Comparison of ENCODE assay signal across 14 mouse cellular contexts in the genomic region with DNA sequence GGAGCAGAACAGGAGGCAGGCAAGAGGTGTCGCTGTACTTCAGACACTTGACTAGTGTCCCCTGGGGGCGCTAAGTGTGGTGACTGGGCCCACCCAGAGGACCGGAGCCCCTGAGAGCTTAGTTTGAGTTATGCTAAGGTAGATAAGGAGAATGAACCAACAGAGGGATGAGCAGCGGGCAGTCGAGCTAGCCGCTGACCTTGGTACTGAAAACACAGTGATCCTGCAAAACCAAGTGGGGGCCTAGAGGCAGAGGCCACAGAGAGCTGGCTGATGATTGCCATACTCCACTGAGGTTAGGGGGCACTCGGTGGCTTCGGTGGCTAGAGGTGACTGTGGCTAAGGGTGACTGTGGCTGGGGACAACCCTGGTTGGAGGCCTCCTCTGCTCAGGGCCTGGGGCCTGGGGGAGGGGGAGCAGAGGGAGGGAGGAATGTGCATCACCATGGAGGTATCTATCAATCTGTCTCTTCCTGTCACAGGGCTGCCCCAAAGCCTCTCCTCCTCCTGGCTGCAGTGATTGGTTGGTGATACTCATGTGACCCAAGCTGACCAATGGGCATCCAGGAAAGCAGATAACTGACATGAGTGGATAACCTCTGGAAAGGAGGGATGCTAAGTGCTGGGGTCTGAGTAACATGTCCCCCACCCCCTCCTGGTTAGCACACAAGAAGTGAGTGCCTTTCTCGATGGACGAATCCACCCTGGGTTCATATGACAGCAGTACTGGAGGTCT.
A peak's percentile ranks its signal among the peaks of the same experiment; 100 is the strongest.
DNase-seq lines count a peak whose midpoint lies in the region; ATAC-seq and TF ChIP-seq lines count a peak whose summit lies in the region.
"Had no signal": no experiment of that assay in that cellular context is flagged by ENCODE, and none has a peak within 500 bp of the region (broad histone marks: within the 10 kb centered on the region; RNA-seq: fewer than 3 reads in every experiment).

No protein-coding gene starts in this region.

- no peak for TF ChIP-seq CTCF in stomach, postnatal 0 days (IDR thresholded peaks at IDR 0.05; ENCODE audit: low read depth)

- no peak overlapping the region for H3K27ac ChIP-seq in kidney, embryonic 16.5 days (ENCODE audit: low read length)
- no peak overlapping the region for H3K27ac ChIP-seq in forebrain, embryonic 11.5 days (ENCODE audit: low read depth, low read length)
- no peak overlapping the region for H3K27ac ChIP-seq in stomach, postnatal 0 days (replicated peaks)
- H3K27ac ChIP-seq: embryonic facial prominence, embryonic 12.5 days; forebrain, embryonic 15.5 days; limb, embryonic 13.5 days; lung, embryonic 15.5 days had no signal

- no peaks in the 10 kb centered on the region for H3K36me3 ChIP-seq in kidney, embryonic 16.5 days (ENCODE audit: insufficient read depth, low read length)
- H3K36me3 ChIP-seq in forebrain, embryonic 11.5 days (ENCODE audit: control insufficient read depth, insufficient read depth, low read length): no peaks in the 10 kb centered on the region
- no peaks in the 10 kb centered on the region for H3K36me3 ChIP-seq in stomach, postnatal 0 days (ENCODE audit: control insufficient read depth, insufficient read depth, low read length)
- H3K36me3 ChIP-seq: embryonic facial prominence, embryonic 12.5 days; forebrain, embryonic 15.5 days; limb, embryonic 13.5 days; lung, embryonic 15.5 days had no signal

- no peak overlapping the region for H3K4me3 ChIP-seq in kidney, embryonic 16.5 days (ENCODE audit: low read length)
- H3K4me3 ChIP-seq in forebrain, embryonic 11.5 days (ENCODE audit: low read depth, low read length): no peak overlapping the region
- H3K4me3 ChIP-seq in stomach, postnatal 0 days (ENCODE audit: low read depth, low read length): no peak overlapping the region
- H3K4me3 ChIP-seq: embryonic facial prominence, embryonic 12.5 days; forebrain, embryonic 15.5 days; limb, embryonic 13.5 days; lung, embryonic 15.5 days had no signal

- no peak for ATAC-seq in kidney, embryonic 16.5 days (ENCODE audit: low FRiP score, low TSS enrichment)
- no peak for ATAC-seq in forebrain, embryonic 11.5 days (replicated peaks; ENCODE audit: low FRiP score)
- ATAC-seq in stomach, postnatal 0 days (ENCODE audit: low FRiP score, low TSS enrichment): no peak
- ATAC-seq: forebrain, embryonic 15.5 days had no signal

- H3K9me3 ChIP-seq in kidney, embryonic 16.5 days (ENCODE audit: low read length): peaks cover 3% of the 10 kb centered on the region; the same call in 1 of the 2 replicates
- peaks cover 3% of the 10 kb centered on the region; the same call in 1 of the 2 replicates for H3K9me3 ChIP-seq in forebrain, embryonic 11.5 days (ENCODE audit: control insufficient read depth, low read length)
- H3K9me3 ChIP-seq in stomach, postnatal 0 days (ENCODE audit: control insufficient read depth, low read length): 0 out of 2 replicates have a peak, but pooled peaks cover 3% of the 10 kb centered on the region
- H3K9me3 ChIP-seq: forebrain, embryonic 15.5 days had no signal

- H3K9ac ChIP-seq in kidney, embryonic 16.5 days (replicated peaks; ENCODE audit: low read length): no peak overlapping the region
- no peak overlapping the region for H3K9ac ChIP-seq in forebrain, embryonic 11.5 days (ENCODE audit: low read length)
- H3K9ac ChIP-seq in stomach, postnatal 0 days (ENCODE audit: low read length): no peak overlapping the region
- H3K9ac ChIP-seq: embryonic facial prominence, embryonic 12.5 days; forebrain, embryonic 15.5 days; limb, embryonic 13.5 days; lung, embryonic 15.5 days had no signal

- no peaks in the 10 kb centered on the region for H3K4me1 ChIP-seq in kidney, embryonic 16.5 days (ENCODE audit: insufficient read depth, low read length)
- H3K4me1 ChIP-seq in forebrain, embryonic 11.5 days (replicated peaks; ENCODE audit: control insufficient read depth, insufficient read depth, low read length): no peaks in the 10 kb centered on the region; the same call in 1 of the 2 replicates
- H3K4me1 ChIP-seq in stomach, postnatal 0 days (replicated peaks; ENCODE audit: control insufficient read depth, insufficient read depth): no peaks in the 10 kb centered on the region
- H3K4me1 ChIP-seq: embryonic facial prominence, embryonic 12.5 days; limb, embryonic 13.5 days; lung, embryonic 15.5 days had no signal

- WGBS in kidney, embryonic 16.5 days: 29% methylated on average over 10 of the region's 10 CpGs
- WGBS in forebrain, embryonic 11.5 days: 34% methylated on average over 10 of the region's 10 CpGs
- 27% methylated on average over 10 of the region's 10 CpGs for WGBS in stomach, postnatal 0 days

- no peaks in the 10 kb centered on the region for H3K27me3 ChIP-seq in kidney, embryonic 16.5 days (ENCODE audit: insufficient read depth, low read length)
- no peaks in the 10 kb centered on the region for H3K27me3 ChIP-seq in forebrain, embryonic 11.5 days (ENCODE audit: control insufficient read depth, insufficient read depth, low read length)
- H3K27me3 ChIP-seq in stomach, postnatal 0 days (ENCODE audit: control insufficient read depth, insufficient read depth, low read length): no peaks in the 10 kb centered on the region
- H3K27me3 ChIP-seq: embryonic facial prominence, embryonic 12.5 days; forebrain, embryonic 15.5 days; limb, embryonic 13.5 days; lung, embryonic 15.5 days had no signal

- no peak for TF ChIP-seq EP300 in stomach, postnatal 0 days (optimal IDR thresholded peaks at IDR 0.05)

- DNase-seq in kidney, postnatal 4 days: peak; percentile 48 to 59
- DNase-seq in MN1 (ENCODE audit: low spot score): peak; percentile 44
- DNase-seq in embryo, embryonic 11 days: peak; percentile 48
- peak; percentile 57 for DNase-seq in retina, embryonic 14.5 days (ENCODE audit: low spot score)
- no peak for DNase-seq in forebrain, embryonic 11.5 days (ENCODE audit: low spot score)
- no peak for DNase-seq in stomach, postnatal 0 days (ENCODE audit: low spot score)
- DNase-seq in left cerebral cortex, adult 9 months (ENCODE audit: low spot score in 2 of 2): no peak
- DNase-seq: kidney, adult 9 months; midbrain, embryonic 14.5 days had no signal

- no peak overlapping the region for H3K4me2 ChIP-seq in kidney, embryonic 16.5 days (replicated peaks; ENCODE audit: low read depth, low read length)
- H3K4me2 ChIP-seq in forebrain, embryonic 11.5 days (ENCODE audit: low read depth, low read length, severe bottlenecking): no peak overlapping the region
- no peak overlapping the region for H3K4me2 ChIP-seq in stomach, postnatal 0 days (replicated peaks; ENCODE audit: low read depth)
- H3K4me2 ChIP-seq: embryonic facial prominence, embryonic 12.5 days; forebrain, embryonic 15.5 days; limb, embryonic 13.5 days; lung, embryonic 15.5 days had no signal

Comparison
In these comparisons a context has a peak if more than half of its experiments do, and no peak if none do; other contexts are left out.
1. DNase-seq: peak in kidney, postnatal 4 days (2 of 2), MN1 (single experiment), embryo, embryonic 11 days (single experiment) and retina, embryonic 14.5 days (single experiment); none in forebrain, embryonic 11.5 days (single experiment), stomach, postnatal 0 days (single experiment) and left cerebral cortex, adult 9 months (0 of 2).